Mouse (Mus musculus) bone marrow, adult 2 months (tissue): ENCODE measurements at regions not wholly inside any gene's neighbourhood (a gene's known extent, or its start where the extent isn't known, plus 50 kb on each side); places are given as distances from the start of the nearest gene placed in this dataset.

ENCODE experiments used
- CTCF ChIP-seq: fragments of 200-500 bp; IDR thresholded peaks from 2 replicates; pipeline ENCODE4 v1.5.1; 2011; ENCODE audit warnings: low read length, control low read depth; ENCODE audit not compliant: control insufficient read depth, insufficient read depth
- POLR2A ChIP-seq: fragments of 200-500 bp; IDR thresholded peaks from 2 replicates; pipeline ENCODE4 v1.6.1; 2011; ENCODE audit warnings: low read depth, mild to moderate bottlenecking, control low read depth, low read length, borderline replicate concordance; ENCODE audit not compliant: control insufficient read depth

DNA sequence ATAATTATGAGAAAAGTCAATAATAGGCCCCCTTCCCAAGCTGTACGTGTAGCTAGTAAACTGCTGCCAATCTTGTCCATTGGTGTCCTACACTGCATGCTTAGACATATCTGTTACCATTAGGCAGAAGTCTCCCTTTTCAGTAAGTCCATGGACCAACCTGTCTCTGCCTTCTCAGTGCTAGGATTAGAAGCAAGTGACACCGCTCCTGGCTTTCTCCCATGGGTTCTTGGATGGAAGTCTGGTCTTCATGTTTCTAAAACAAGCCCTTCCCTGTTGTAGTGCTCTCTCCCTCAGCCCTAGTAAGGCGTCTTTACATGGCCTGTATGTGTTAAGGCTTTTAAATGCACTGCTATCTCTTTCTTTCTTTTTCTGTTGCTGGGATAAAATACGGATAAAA, 412.7 kb upstream of the Id2 start:
- TF ChIP-seq CTCF (no peak), POLR2A (no peak)
